Mouse (Mus musculus): Measurements from ENCODE around the gene Ttll8.

DNA sequence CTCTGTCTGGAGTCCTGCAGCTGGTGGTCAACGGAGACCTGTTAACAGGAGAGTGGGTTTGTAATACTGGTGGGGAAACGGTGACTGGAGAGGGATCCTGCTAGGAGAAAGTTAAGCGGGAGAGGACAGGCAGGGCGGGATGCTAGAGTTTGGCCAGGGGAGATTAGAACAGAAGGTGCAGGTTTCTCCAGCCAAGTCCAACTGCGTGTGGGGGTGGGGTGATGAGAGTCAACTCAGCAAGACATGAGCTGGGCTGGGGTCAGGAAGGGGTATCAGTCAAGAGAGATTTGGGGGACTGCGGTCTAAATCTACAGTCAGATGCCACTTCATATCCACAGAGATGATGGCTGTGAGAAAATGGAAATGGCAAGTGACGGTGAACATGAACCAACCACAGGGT, 109.3 kb downstream of the Ttll8 start:
- TF ChIP-seq CTCF (IDR thresholded peaks at IDR 0.05; ENCODE audit: low read depth, low read length) (no peak), POLR2A (IDR thresholded peaks at IDR 0.05; ENCODE audit: insufficient read depth, low read length) (no peak), EP300 (IDR thresholded peaks at IDR 0.05; ENCODE audit: insufficient read depth, low read depth, low read length) (no peak)
